Mouse (Mus musculus) small intestine, adult 2 months (tissue): ENCODE measurements at regions not wholly inside any gene's neighbourhood (a gene's known extent, or its start where the extent isn't known, plus 50 kb on each side); places are given as distances from the start of the nearest gene placed in this dataset.

Experiments used
- CTCF ChIP-seq: fragments of 200-500 bp; IDR thresholded peaks from 2 replicates; pipeline ENCODE4 v1.5.1; 2012; ENCODE audit warnings: low read depth, mild to moderate bottlenecking, control low read depth, inconsistent platforms, low read length, moderate library complexity, mixed read lengths; ENCODE audit not compliant: insufficient replicate concordance, insufficient read length; ENCODE audit errors: extremely low read depth
- POLR2A ChIP-seq: fragments of 200-500 bp; IDR thresholded peaks from 2 replicates; pipeline ENCODE4 v1.6.1; 2012; ENCODE audit warnings: low read depth, mild to moderate bottlenecking, control low read depth, inconsistent platforms, low read length, moderate library complexity

DNA sequence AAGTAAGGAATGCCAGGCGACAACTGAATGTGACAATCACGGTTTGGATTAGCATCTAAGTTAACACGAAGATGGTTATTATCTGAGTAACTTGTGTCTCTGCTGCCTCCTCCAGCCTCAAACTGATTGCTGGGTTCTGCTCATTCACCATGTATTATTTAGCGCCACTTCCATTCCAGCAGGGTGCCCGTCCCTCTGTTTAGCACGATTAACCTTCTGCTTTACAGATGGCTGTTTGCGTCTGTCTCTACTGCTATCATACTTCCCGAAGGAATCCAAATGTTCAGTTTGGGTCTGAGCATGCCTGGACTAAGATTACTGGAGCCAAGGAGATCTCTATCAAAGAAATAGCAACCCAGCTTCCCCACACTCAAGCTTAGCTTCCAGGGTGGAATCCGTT, 95.6 kb downstream of the Cyp26a1 start:
- no peak for TF ChIP-seq CTCF
- TF ChIP-seq POLR2A: no peak
